Mouse (Mus musculus): ENCODE measurements around the gene A730009L09Rik. TPM values are rescaled to one million over a fixed set of nuclear protein-coding genes. Genes with fewer than 3 reads are reported as not detected.

The A730009L09Rik gene
- polyA plus RNA-seq, 1 experiment from 2014 or later = not detected

Other genes with a start within 250 kb of the A730009L09Rik start
- 41.9 and 48.6 TPM in 2 replicates for gene Mrpl39, start 220.6 kb downstream of the A730009L09Rik start, polyA plus RNA-seq (2015; fragmentation: Nextera tagmentation; extraction: Ambion mirVana)

Measured in stomach, embryonic 15.5 days (tissue).